Mouse (Mus musculus) kidney, adult 9 months (tissue): ENCODE data around the gene Gstp1.
"Not testable (repeated sequence)": the region's sequence is repeated elsewhere in the genome, so short reads cannot be mapped to it uniquely, and the experiment has no call there.

ENCODE experiments used
- DNase-seq: peaks from one replicate; pipeline ENCODE4 v3.0.0; 2022

Gstp1 gene

DNA sequence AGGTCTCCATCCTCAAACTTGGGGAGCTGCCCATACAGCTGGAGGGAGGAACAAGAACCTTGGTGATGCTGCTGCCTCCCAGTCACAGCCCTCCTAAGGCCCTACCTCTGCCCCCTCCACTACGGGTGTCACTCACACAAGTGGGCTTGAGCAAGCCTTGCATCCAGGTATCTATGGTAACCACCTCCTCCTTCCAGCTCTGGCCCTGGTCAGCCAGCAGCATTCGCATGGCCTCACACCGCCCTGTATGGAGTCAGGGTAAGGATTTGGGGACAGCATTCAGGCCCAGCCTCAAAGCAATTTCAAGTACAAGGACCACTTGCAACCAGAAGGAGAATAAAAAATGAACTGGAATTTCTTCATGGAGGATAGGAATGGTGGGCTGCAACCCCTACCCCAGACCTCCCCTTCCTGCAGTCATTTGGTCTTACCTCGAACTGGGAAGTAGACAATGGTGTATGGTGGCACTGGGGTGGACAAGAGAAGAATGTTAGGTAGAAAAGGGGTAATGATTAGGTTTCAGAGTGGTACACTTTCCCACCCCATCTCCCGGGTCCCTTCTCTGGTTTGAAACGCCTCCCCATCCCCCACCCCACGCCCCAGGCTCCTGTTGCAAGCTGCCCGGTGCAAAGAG, 514 bp downstream of the Gstp1 start:
- DNase-seq, result not testable (repeated sequence)

DNA sequence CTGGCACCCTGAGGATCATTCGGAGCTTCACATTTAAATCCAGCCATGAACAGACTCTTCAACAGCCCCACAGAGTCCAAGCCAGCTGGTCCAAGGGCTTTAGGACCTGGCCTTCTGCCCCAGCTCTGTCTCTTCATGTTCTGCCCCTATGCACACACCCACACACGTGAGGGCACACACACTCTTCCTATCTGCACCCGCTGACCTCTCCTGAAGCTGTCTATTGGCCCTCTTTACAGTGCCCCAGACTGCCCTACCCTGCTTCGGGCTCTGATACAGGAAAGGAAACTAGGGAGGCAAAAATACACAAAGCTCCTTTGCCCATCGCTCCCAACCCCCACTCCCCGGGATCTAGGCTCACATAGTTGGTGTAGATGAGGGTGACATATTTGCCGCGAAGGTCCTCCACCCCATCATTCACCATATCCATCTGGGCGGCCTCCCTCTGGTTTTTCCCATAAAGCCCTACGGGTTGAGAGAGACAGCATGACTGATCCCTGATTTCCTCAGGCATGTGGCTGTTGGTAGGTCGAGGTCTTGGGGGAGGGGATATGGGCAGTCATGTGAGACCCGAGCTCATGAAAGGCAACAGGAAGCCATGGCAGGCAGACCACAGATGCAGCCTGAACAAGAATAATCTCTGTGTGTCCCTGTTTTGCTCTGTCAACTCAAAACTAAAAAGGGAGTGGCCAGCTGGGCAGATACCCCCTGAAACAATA, 1.3 kb downstream of the Gstp1 start:
- no peak for DNase-seq

DNA sequence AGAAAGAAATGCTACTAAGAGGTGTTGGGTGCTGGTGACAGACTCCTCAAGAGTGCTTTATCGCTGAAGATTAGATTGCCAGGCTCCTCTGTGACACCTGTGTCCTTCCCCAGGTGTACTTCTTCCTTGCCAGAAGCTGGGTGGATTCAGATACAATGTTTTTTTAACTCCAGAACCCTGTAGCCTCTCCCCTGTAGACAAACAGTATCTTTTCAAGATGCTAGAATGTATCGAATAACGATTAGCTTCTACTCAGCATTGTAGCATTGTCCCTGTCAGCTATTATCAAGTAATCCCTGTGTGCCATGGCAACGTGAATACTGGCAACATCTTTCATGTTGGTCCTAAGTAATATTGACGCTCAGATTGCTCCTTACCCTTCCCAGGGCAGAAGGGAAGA, 4.0 kb downstream of the Gstp1 start:
- DNase-seq, result no peak

GRCm38 (mm10) chr19:4033298-4033697, 4.5 kb downstream of the Gstp1 start:
- peak; percentile 79 for DNase-seq

DNA sequence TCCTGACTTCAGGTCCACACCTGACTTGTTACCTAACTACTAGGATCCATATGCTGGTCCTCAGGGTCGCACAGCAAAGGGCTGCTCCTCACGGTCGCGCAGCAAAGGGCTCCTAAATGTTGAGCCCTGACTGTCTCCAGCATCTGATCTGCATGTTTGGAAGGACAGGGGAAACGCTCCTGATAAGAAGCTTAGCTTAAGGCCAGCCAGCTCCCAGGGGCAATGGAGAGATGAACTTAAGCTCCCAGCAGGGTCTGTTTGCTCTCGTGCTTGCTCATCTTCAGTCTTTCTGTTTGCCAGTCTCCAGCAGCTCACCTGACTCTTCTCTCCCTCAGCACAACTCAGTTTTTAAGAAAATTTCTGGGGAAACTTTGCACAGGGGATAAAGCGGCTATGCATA, 5.1 kb downstream of the Gstp1 start:
- DNase-seq, result no peak

- DNase-seq, result no peak
These were observed 10.2 kb downstream of the Gstp1 start for GRCm38 (mm10) chr19:4027576-4027975.

GRCm38 (mm10) chr19:4023185-4023584, 14.6 kb downstream of the Gstp1 start:
- no peak for DNase-seq

GRCm38 (mm10) chr19:4018743-4019583, 18.8 kb downstream of the Gstp1 start:
- peak; percentile 93 for DNase-seq

DNA sequence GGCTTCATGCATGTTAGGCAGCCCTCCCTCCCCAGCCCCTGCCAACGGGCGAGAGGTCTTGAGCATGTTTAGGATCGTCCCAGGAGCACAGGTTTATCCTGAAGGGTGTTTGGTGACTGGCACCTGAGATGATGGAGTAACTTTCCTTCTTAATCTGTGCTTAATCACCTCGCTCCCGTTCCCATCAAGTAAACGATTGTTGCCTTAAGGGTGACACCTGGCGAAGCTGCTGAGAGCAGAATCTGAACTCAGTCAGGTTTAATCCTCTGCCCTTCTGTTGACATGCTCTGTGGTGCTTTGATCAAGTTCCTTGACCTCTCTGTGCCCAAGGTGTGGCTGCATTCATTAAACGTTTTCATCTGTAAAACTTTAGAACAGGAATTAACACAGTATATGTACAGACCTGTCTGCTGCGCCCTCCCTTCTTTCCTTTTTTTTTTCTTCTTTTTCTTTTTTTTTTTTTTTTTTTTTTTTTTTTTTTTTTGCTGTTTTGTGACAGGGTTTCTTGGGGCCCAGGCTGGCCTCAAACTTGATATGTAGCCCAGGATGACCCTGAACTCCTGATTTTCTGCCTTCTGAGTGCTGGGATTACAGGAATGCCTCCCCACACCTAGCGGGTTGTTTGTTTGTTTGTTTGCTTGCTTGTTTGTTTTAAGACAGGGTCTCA, 19.7 kb downstream of the Gstp1 start:
- DNase-seq, result no peak

- DNase-seq, result no peak
These were observed 22.1 kb downstream of the Gstp1 start for GRCm38 (mm10) chr19:4015635-4016034.

DNA sequence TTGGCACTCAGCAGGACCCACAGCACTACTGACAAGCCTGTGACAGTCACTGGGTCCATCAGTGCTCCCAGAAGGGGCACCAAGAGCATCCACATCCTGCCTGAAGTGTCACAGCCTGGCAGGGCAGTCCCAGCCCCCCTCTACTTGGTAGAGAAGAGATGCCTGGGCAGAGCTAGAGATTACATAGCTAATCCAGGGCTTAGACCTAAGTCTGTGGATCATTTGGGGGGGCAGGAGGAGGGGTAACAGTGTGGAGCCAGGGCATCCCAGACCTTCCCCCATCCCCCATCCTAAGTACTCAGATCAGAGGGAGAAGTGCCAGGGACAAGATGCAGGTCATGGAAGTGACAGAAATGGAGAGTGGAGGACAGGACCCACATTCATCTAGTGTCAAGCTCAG, 23.0 kb downstream of the Gstp1 start:
- no peak for DNase-seq

DNA sequence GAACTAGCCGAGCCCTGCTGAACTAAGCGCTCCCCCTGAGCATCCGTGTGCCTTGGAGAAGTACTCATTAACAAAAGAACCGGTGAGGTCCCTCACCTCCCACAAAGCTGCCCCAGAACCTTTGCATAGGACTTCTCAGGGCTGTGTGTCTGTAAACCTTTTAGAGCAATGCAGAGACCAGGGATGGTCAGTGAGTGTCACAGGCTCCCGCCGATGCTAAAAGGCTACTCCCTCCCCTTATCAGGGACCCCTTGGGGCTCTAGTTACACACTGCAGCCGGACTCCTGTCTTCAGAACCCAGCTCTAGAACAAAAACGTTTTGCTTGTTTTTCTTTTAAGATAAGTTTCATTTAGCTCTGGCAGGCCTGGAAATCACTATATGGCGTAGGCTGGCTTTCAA, 24.7 kb downstream of the Gstp1 start:
- DNase-seq, result no peak

GRCm38 (mm10) chr19:4012432-4013022, 25.3 kb downstream of the Gstp1 start, which contains the start of gene Ndufv1:
Gene Ndufv1 (minus strand): TSS chr19:4012806.
- DNase-seq, result peak; percentile 99

DNA sequence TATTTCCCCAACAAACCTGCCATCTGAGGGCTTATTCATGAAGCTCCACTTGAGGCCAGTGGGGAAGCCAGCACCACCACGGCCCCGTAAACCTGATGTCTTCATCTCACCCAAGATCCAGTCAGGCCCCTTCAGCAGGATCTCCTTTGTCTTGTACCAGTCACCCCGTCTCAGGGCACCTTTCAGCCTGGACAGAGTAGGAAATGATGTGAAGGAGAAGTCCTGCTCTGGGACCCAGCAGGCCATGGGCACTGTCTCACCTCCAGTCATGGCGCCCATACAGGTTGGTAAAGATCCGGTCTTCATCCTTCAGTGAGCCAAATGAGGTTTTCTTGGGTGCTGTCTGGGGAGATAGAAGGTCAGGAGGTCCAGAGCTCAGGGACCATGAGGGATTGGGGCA, 26.7 kb downstream of the Gstp1 start:
- DNase-seq, result no peak

DNA sequence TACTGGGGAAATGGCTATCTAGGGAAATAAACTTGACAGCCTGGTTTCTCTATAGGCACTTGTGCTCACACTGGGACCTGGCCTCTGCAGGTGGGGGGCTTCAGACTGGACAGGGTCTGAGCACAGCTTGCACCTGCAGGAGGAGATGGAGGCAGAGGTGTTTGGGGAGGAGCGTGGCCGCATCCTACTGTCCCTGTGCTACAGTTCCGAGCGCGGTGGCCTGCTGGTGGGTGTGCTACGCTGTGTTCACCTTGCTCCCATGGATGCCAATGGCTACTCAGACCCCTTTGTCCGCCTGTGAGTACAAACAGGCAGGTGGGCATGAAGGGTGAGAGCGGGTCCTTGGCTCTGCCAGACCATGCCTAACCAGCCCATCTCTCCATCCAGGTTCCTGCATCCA, 31.8 kb downstream of the Gstp1 start:
- DNase-seq, result no peak

DNA sequence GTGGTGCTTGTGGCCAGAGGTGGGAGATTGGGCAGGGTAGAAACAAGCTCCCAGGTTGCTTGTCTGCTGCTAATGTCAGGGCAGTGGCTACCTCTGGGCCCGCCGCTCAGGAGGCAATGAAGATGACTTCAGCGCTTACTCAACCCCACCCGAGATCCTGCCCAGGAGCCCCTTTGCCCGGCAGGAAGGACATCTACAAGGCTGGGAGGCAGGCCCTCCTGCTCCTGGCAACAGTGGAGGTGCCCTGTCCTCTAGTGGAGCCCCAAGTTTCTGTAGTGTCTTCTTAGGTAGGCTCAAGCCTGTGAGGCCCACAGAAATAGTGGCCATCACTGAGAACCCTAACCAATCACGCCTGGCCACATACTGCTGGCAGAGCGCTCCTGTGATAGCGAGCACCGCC, 32.7 kb downstream of the Gstp1 start:
- no peak for DNase-seq

DNA sequence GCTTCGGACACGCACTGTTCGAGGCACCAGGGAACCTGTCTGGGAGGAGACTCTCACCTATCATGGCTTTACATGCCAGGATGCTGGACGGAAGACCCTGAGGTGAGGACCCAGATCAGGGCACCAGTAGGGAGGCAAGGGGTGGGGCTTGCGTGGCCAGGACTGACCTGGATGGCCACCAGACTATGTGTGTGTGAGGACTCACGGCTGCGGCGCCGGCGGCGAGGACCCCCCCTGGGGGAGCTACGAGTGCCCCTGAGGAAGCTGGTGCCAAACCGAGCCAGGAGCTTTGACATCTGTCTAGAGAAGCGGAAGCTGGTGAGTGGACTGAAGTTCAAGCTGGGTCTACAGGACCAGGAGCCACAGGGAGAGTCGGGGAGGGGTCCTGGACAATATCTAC, 33.5 kb downstream of the Gstp1 start:
- no peak for DNase-seq

DNA sequence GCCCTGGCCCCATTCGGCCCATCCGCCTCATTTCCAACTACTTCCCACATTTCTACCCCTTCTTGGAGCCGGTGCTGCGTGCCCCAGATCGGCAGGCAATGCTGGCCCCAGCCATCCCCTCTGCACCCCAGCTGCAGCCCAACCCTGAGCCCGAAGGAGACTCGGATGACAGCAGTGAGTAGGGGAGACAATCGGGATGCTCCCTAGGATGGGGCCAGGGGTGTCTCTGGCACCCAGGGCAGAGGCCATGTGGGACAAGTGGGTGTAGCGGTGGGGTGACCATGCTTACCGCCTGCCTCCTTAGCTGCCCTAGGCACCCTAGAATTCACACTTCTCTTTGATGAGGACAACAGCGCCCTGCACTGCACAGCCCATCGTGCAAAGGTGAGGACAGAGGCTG, 34.1 kb downstream of the Gstp1 start:
- no peak for DNase-seq

GRCm38 (mm10) chr19:4003112-4003511, 34.7 kb downstream of the Gstp1 start, which contains the start of gene Doc2g:
Gene Doc2g (plus strand): TSS chr19:4003313.
- DNase-seq, result no peak

- no peak for DNase-seq
These were observed 36.0 kb downstream of the Gstp1 start for GRCm38 (mm10) chr19:4001752-4002151.

- DNase-seq, result no peak
These were observed 36.7 kb downstream of the Gstp1 start for GRCm38 (mm10) chr19:4000949-4001525.
